Mouse (Mus musculus): ENCODE measurements around the gene AA467197. TPM values are rescaled to one million over a fixed set of nuclear protein-coding genes. Genes with fewer than 3 reads are reported as not detected.
A peak's percentile ranks its signal among the peaks of the same experiment; 100 is the strongest.

Gene AA467197
- total RNA-seq (2021) = under 1 TPM in 1 of 2 experiments, not detected in 1; 0.45 TPM

DNA sequence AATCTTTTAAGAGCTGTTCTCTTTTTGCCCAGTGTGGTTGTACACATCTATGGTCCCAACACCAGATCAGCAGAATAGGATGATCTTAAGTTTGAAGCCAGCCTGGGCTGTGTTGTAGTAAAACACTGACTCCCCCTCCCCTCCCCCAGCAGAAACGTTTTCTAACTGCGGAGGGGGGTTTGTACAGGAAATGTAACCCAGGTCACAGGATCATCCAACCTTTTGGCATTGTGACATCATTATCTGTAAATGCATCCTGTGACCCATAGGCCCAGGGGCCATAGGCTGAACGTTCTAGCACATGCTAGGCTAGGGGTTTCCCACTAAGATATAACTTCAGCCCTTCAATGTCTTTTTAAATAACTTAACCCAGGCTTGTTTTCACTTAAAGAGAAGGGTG is at the start of gene AA467197:
TSS of gene AA467197 (plus strand) at position 301 of the 400 bp plus-strand sequence.
- DNase-seq = no peak
- intact Hi-C loops (cut with DNase I) = loop anchor here (1.0 to 10.0 kb wide), 2 partner anchors 32 to 118 kb away; no protein-coding TSS in a partner anchor

- no peak for DNase-seq
- intact Hi-C loops (cut with DNase I) = no loop called here
These were observed 48.8 kb upstream of the AA467197 start for GRCm38 (mm10) chr2:122587861-122588519.

- no peak for DNase-seq
- intact Hi-C loops (cut with DNase I) = no loop called here
These were observed 46.4 kb upstream of the AA467197 start for GRCm38 (mm10) chr2:122590351-122590750.

DNA sequence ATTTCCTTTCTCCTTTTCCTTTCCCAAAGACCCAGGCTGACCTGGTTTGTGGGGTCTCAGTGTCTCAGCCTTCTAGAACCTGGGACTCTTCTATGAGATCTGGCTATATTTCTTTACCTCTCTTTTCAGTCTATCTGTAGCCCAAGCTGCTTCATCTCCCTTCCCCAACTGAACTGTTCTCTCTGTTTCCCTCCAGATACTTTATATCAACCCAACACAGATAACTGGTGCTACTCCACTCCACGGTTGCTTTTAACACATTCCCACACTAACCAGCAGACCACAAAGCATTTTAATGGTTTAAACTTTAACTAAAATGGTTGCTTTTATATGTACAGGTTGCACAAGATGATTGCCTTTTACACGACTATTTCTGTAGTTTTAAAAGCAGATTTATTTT is 45.6 kb upstream of the AA467197 start:
- intact Hi-C loops (cut with DNase I) = no loop called here

DNA sequence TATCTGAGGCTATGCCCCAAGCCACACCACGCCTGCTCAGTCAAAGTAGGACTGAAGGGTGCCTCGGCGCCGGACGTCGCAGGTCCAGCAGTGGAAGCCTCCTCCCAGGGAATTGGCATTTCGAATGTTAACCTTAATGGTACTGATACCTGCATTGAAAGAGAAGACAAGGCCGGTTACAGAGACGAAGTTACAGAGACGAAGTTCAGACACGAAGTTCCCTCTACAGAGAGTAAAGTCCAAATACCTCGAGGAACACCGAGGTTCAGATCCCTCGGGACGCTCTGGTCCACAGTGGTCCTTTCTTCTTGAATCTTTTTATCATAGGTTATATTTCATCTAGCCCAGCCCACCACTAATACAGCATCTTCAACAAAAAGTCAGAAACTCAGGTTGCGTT is 41.3 kb upstream of the AA467197 start:
- DNase-seq = no peak
- intact Hi-C loops (cut with DNase I) = no loop called here

More for the DNA sequence above, 45.6 kb upstream of the AA467197 start:
- DNase-seq = no peak

- intact Hi-C loops (cut with DNase I) = loop anchor here (2.0 kb wide), 1 partner anchor 17 kb away; no protein-coding TSS in a partner anchor
- DNase-seq = peak; percentile 37 to 38
These were observed 37.0 kb upstream of the AA467197 start for GRCm38 (mm10) chr2:122599736-122600135.

DNA sequence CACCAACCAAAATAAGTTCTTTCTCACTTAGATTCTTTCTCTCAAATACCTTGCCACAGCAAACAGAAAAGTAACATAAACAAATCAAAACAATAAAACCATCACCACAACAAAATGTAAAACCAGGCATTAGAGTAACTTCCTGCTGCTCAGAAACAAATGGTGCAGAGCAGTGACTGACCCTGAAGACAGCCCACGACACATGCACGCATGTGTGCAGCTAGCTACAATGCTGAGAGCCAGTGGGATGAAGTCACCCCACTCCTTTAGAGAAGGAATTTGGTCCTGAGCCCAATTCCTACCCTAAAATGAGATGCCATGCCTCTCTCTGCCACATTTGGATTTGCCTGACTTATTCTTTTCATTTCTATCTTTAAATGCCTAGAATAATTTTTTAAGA is 35.4 kb upstream of the AA467197 start:
- intact Hi-C loops (cut with DNase I) = loop anchor here (2.0 kb wide), 1 partner anchor 15 kb away; no protein-coding TSS in a partner anchor
- no peak for DNase-seq

GRCm38 (mm10) chr2:122605829-122606228 is 31.0 kb upstream of the AA467197 start:
- intact Hi-C loops (cut with DNase I) = no loop called here
- no peak for DNase-seq

GRCm38 (mm10) chr2:122608820-122609219 is 28.0 kb upstream of the AA467197 start:
- intact Hi-C loops (cut with DNase I) = no loop called here
- no peak for DNase-seq

GRCm38 (mm10) chr2:122610746-122611653 is 25.8 kb upstream of the AA467197 start, which contains the start of gene Gatm:
Gatm (minus strand) TSS chr2:122611303.
- intact Hi-C loops (cut with DNase I) = loop anchor here (5.0 kb wide), 1 partner anchor 34 kb away; no protein-coding TSS in a partner anchor
- peak; percentile 74 to 77 for DNase-seq

DNA sequence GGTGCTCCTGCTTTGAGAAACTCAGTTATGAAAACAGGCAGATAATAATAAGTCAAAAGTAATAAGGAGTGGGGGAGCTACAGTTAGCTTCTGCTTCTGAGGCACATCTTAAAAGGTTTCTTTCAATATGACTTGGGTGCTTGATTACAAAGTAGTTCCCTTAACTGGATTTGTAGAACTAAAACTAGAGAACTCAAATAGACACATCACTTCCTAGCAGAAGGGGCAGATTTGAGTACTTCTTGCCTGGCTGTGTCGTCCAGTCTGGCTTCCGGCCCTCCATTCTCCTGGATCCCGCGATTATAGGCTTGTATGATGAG is 25.2 kb upstream of the AA467197 start:
- intact Hi-C loops (cut with DNase I) = loop anchor here (5.0 kb wide), 1 partner anchor 34 kb away; no protein-coding TSS in a partner anchor
- DNase-seq = no peak

- DNase-seq = no peak
- intact Hi-C loops (cut with DNase I) = loop anchor here (2.0 kb wide), 1 partner anchor 15 kb away; no protein-coding TSS in a partner anchor
These were observed 20.5 kb upstream of the AA467197 start for GRCm38 (mm10) chr2:122616237-122616636.

DNA sequence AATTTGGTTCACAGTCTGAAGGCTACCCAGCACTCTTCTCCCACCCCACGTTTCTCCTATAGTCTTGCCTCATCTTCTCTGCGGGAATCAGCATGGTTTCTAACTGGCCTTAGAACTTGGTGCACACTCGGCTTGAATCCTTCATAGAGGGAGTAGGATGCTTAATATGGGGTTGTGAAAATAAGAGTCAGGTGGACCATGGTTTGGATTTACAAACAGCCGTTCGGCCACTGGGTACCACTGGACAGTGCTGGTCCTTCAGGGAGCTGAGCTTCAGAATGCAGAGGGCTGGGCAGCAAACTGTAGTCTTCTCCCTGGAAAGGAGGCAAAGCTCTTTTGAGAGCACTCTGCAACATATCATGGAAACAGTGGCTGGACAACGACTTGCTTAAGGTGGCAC is 19.0 kb upstream of the AA467197 start:
- intact Hi-C loops (cut with DNase I) = loop anchor here (2.0 kb wide), 1 partner anchor 17 kb away; no protein-coding TSS in a partner anchor
- DNase-seq = no peak

GRCm38 (mm10) chr2:122618719-122619118 is 18.1 kb upstream of the AA467197 start:
- DNase-seq = no peak
- intact Hi-C loops (cut with DNase I) = no loop called here

GRCm38 (mm10) chr2:122621337-122622110 is 15.3 kb upstream of the AA467197 start:
- no peak for DNase-seq
- intact Hi-C loops (cut with DNase I) = loop anchor here (10.0 kb wide), 4 partner anchors 157 to 427 kb away; no protein-coding TSS in a partner anchor

DNA sequence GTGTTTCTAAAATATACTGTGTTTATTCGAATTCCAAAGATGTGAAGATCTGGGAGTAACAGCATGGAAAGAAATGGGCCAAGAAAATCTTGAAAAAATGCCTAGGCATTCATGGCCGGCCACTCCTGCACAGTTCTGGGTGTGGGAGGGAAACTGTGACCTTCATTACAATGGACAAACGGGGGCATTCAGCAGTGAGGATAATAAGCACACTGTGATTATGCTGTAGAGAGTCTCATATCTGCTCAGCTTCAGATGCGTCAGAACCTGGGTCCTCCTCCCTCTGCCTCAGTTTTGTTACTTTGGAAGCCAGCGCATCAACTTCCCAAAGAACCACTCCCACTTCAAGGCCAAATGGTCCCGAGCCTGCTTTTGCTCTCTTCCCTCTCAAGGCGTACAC is 10.9 kb upstream of the AA467197 start:
- DNase-seq = no peak
- intact Hi-C loops (cut with DNase I) = loop anchor here (10.0 kb wide), 4 partner anchors 161 to 431 kb away; no protein-coding TSS in a partner anchor

GRCm38 (mm10) chr2:122628976-122629375 is 7.8 kb upstream of the AA467197 start:
- DNase-seq = peak; percentile 89 to 93
- intact Hi-C loops (cut with DNase I) = loop anchor here (1.0 to 10.0 kb wide), 5 partner anchors 60 to 434 kb away; no protein-coding TSS in a partner anchor

DNA sequence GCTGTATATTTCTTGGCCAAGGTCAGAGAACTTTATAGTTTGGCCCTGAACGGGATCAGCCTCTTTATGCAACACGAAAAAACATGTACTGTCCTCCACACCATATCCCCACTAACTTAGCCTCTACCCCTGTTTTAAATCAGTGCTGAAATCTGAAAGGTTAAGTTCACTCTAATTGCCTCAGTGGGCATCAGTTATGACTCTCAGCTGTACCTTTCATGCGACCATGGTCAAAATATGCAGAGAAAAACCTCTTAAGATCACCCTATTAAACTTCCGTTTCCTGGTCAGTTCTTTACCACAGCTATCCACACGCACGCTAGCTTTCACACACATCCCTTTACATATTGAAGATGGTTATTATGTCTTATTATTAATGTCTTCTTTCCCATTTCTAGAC is 6.9 kb upstream of the AA467197 start:
- intact Hi-C loops (cut with DNase I) = loop anchor here (1.0 to 10.0 kb wide), 6 partner anchors 61 to 435 kb away; no protein-coding TSS in a partner anchor
- DNase-seq = no peak

- peak; percentile 91 to 92 for DNase-seq
- intact Hi-C loops (cut with DNase I) = loop anchor here (10.0 kb wide), 1 partner anchor 124 kb away; no protein-coding TSS in a partner anchor
These were observed 6.1 kb upstream of the AA467197 start for GRCm38 (mm10) chr2:122630465-122631225.
